Mouse (Mus musculus) liver, postnatal 0 days (tissue): ENCODE measurements around the gene Tfb2m. TPM values are rescaled to one million over a fixed set of nuclear protein-coding genes. Genes with fewer than 3 reads are reported as not detected.

ENCODE experiments used
- ATAC-seq: fragments of 200-750 bp; cut with Nextera tagmentation; 2 replicates; pipeline ENCODE4 v1.8.0; 2017; ENCODE audit warnings: mild to moderate bottlenecking, moderate library complexity
- DNase-seq: peaks from one replicate; pipeline ENCODE4 v3.0.0-alpha.2; 2016
- H3K27ac ChIP-seq: fragments of 300-500 bp; sonication (generic); 2 replicates; pipeline ENCODE4 v1.5.1; 2014; ENCODE audit warnings: antibody characterized with exemption, moderate library complexity, mild to moderate bottlenecking, low read depth
- H3K27me3 ChIP-seq: fragments of 300-500 bp; sonication (generic); 2 replicates; pipeline ENCODE4 v1.6.1; 2014; ENCODE audit warnings: low read length, control low read depth, mixed read lengths; ENCODE audit not compliant: insufficient read depth
- H3K36me3 ChIP-seq: fragments of 300-500 bp; sonication (generic); replicated peaks from 2 replicates; pipeline ENCODE4 v1.6.1; 2014; ENCODE audit warnings: mild to moderate bottlenecking, control low read depth, low read length, moderate library complexity, mixed read lengths; ENCODE audit not compliant: insufficient read depth
- H3K4me1 ChIP-seq: fragments of 300-500 bp; sonication (generic); 2 replicates; pipeline ENCODE4 v1.6.1; 2014; ENCODE audit warnings: antibody characterized with exemption, mild to moderate bottlenecking, control low read depth; ENCODE audit not compliant: insufficient read depth
- H3K4me2 ChIP-seq: fragments of 300-500 bp; sonication (generic); 2 replicates; pipeline ENCODE4 v1.6.1; 2014; ENCODE audit warnings: low read depth, mild to moderate bottlenecking, low read length, moderate library complexity, mixed read lengths
- H3K4me3 ChIP-seq: fragments of 300-500 bp; sonication (generic); 2 replicates; pipeline ENCODE4 v1.5.1; 2014; ENCODE audit warnings: low read depth, low read length
- H3K9ac ChIP-seq: fragments of 300-500 bp; sonication (generic); replicated peaks from 2 replicates; pipeline ENCODE4 v1.6.1; 2014; ENCODE audit warnings: mild to moderate bottlenecking, moderate library complexity
- H3K9me3 ChIP-seq: fragments of 300-500 bp; sonication (generic); 2 replicates; pipeline ENCODE4 v1.6.1; 2016; ENCODE audit warnings: mild to moderate bottlenecking, control low read depth, low read length, mixed read lengths
- CTCF ChIP-seq: sonication (generic); IDR thresholded peaks from 2 replicates; pipeline ENCODE4 v1.5.1; 2016; ENCODE audit warnings: antibody characterized with exemption, low read depth
- EP300 ChIP-seq: IDR thresholded peaks from 2 replicates; pipeline ENCODE4 v1.6.1; 2016; ENCODE audit warnings: antibody characterized with exemption, low read depth, mild to moderate bottlenecking
- WGBS: fragments of 180-500 bp; shearing (Covaris S2); extraction: QIAGEN DNeasy Blood & Tissue Kit; methylation state at CpG from one replicate; pipeline ENCODE4 v1.1.7; 2014; ENCODE audit not compliant: insufficient replicate concordance; 5-methylcytosine and 5-hydroxymethylcytosine counted together
- polyA plus RNA-seq: library from polyadenylated mRNA; unstranded; fragments of >200 nt; fragmentation: Nextera tagmentation; extraction: Ambion mirVana; gene quantifications from 2 replicates; pipeline ENCODE4 v1.2.1, GENCODE M21; 2015

The Tfb2m gene
- polyA plus RNA-seq, 1 experiment from 2014 or later: 16.3 TPM

GRCm38 (mm10) chr1:179516941-179517712 is 28.9 kb downstream of the Tfb2m start:
- ATAC-seq (peak; percentile 65), DNase-seq (peak; percentile 37)
- H3K4me1 ChIP-seq: peaks cover 4% of the 10 kb centered on the region
- peak overlapping the region; percentile 81 for H3K9ac ChIP-seq
- no peaks in the 10 kb centered on the region for H3K36me3 ChIP-seq
- H3K27ac ChIP-seq: peak overlapping the region; percentile 74
- TF ChIP-seq CTCF: no peak
- WGBS: 1% methylated on average over 21 of the region's 21 CpGs
- H3K4me2 ChIP-seq: peak overlapping the region; percentile 100
- peak overlapping the region; percentile 91 for H3K4me3 ChIP-seq
- H3K9me3 ChIP-seq: no peaks in the 10 kb centered on the region
- no peaks in the 10 kb centered on the region for H3K27me3 ChIP-seq

GRCm38 (mm10) chr1:179511895-179512294 is 34.2 kb downstream of the Tfb2m start:
- Histone ChIP-seq H3K27ac (no peak overlapping the region), H3K27me3 (no peaks in the 10 kb centered on the region), H3K36me3 (no peaks in the 10 kb centered on the region), H3K4me3 (no peak overlapping the region), H3K9me3 (no peaks in the 10 kb centered on the region), H3K4me1 (peaks cover 4% of the 10 kb centered on the region), H3K9ac (no peak overlapping the region), H3K4me2 (no peak overlapping the region)
- DNase-seq (no peak), ATAC-seq (no peak)
- WGBS: 74% methylated on average over 7 of the region's 7 CpGs
- TF ChIP-seq CTCF (no peak), EP300 (no peak)

GRCm38 (mm10) chr1:179510546-179511340 is 35.3 kb downstream of the Tfb2m start:
- 84% methylated on average over 12 of the region's 13 CpGs for whole genome bisulfite sequencing
- Histone ChIP-seq H3K4me3 (no peak overlapping the region), H3K9ac (no peak overlapping the region)

GRCm38 (mm10) chr1:179506530-179507315 is 39.3 kb downstream of the Tfb2m start:
- H3K27ac ChIP-seq: no peak overlapping the region
- H3K36me3 ChIP-seq: no peaks in the 10 kb centered on the region
- TF ChIP-seq CTCF (peak; percentile 77), EP300 (no peak)
- no peaks in the 10 kb centered on the region for H3K27me3 ChIP-seq
- 66% methylated on average over 9 of the region's 9 CpGs for WGBS
- DNase-seq (peak; percentile 48), ATAC-seq (0 out of 2 replicates have a peak, but pooled peaks have one; percentile 25)
- no peak overlapping the region for H3K9ac ChIP-seq
- H3K4me2 ChIP-seq: no peak overlapping the region
- H3K4me3 ChIP-seq: no peak overlapping the region
- no peaks in the 10 kb centered on the region for H3K9me3 ChIP-seq
- no peaks in the 10 kb centered on the region for H3K4me1 ChIP-seq

More at GRCm38 (mm10) chr1:179510546-179511340, 35.3 kb downstream of the Tfb2m start:
- Histone ChIP-seq H3K4me1 (no peaks in the 10 kb centered on the region), H3K27me3 (no peaks in the 10 kb centered on the region), H3K4me2 (no peak overlapping the region), H3K36me3 (no peaks in the 10 kb centered on the region), H3K27ac (no peak overlapping the region), H3K9me3 (no peaks in the 10 kb centered on the region)
- no peak for TF ChIP-seq EP300
- no peak for TF ChIP-seq CTCF
- DNase-seq (no peak), ATAC-seq (no peak)

GRCm38 (mm10) chr1:179502565-179502964 is 43.5 kb downstream of the Tfb2m start:
- DNase-seq: no peak
- TF ChIP-seq CTCF (peak; percentile 83), EP300 (no peak)
- H3K4me1 ChIP-seq: no peaks in the 10 kb centered on the region
- H3K4me2 ChIP-seq: no peak overlapping the region
- no peak for ATAC-seq
- H3K27me3 ChIP-seq: no peaks in the 10 kb centered on the region
- no peak overlapping the region for H3K27ac ChIP-seq
- no peaks in the 10 kb centered on the region for H3K9me3 ChIP-seq
- H3K4me3 ChIP-seq: no peak overlapping the region
- WGBS: 10% methylated on average over 3 of the region's 3 CpGs
- no peak overlapping the region for H3K9ac ChIP-seq
- H3K36me3 ChIP-seq: no peaks in the 10 kb centered on the region

- H3K36me3 ChIP-seq: no peaks in the 10 kb centered on the region
- ATAC-seq: no peak
- H3K27ac ChIP-seq: no peak overlapping the region
- WGBS: 76% methylated on average over 3 of the region's 3 CpGs
- no peak overlapping the region for H3K9ac ChIP-seq
- no peaks in the 10 kb centered on the region for H3K27me3 ChIP-seq
- no peak overlapping the region for H3K4me2 ChIP-seq
- H3K4me1 ChIP-seq: no peaks in the 10 kb centered on the region
- no peak for DNase-seq
- TF ChIP-seq EP300: no peak
- TF ChIP-seq CTCF: no peak
- H3K9me3 ChIP-seq: no peaks in the 10 kb centered on the region
- no peak overlapping the region for H3K4me3 ChIP-seq
Measured at GRCm38 (mm10) chr1:179499257-179499656, 46.8 kb downstream of the Tfb2m start.
